Mouse (Mus musculus) mouse trophoblast stem cell (cell line): Measurements from ENCODE around the gene Slc35e1.

Experiments
- in situ Hi-C, 2 experiments: fragments of 300-500 bp; cut with MseI, MboI; formaldehyde crosslinking; loops; 2 replicates in 1 of 2; 3 replicates in 1 of 2; pipeline ENCODE4 v1.15.1; 2025

The Slc35e1 gene

DNA sequence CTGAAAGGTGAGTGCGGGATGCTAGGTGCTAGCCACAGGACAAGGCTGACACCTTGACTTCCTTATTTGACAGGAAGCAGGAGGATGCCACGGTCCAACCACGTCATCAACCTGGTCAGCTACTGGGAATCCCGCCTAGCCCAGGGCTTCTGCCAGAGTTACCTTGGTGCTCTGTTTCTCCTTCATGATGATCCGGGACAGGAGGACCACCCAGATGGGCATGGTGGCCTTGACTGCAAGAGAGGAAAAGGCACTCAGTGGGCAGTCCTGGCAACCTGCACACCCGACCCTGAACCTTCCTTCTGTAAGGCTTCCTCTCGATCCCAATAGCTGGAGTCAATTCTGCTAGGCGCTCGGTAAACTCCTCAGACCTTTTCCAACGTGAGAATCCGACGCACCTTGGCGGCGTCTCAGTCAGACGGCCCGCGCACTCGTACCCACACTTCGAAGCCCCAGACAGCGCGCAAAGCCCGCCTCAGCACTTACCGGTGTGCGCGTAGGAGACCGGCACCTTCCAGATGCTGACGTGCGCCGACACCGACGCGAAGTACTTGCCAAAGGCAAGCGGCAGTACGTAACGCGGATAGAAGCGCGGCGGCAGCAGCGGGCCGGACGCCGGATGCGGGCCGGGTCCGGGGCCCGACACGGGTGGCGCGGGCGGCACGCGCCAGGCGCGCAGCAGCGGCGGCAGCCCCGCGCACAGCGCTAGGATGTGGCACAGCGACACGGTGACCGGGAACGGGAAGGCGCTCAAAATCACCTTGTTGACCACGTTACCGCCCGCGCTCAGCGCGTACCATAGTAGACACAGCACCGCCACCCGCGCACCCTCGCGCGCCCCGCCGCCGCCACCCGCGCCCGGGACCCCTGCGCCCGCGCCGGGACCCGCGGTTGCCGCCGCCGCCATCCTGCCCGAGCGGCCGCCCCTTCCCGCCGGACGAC lies at the start of gene Slc35e1:
TSS of gene Slc35e1 (minus strand) at position 935 of the 942 bp plus-strand sequence.
- in situ Hi-C loops = no loop called here

DNA sequence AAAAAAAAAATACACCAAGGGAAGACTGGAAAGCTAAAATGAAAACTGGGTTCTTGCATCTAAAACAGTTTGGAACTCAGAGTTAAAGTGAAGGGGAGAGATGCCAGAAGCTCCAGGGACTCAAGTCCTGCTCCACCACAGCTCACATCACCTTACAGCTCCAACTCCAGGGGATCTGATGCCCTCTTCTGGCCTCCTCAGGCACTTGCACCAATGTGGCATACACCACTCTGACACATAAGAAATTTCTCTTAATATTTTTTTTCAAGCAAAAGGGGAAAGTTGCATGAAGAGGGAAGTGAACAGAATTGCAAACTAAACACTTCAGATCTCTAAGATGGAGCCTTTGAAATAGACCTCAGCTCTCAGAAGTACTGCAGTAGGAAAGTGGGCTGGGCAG lies 46.8 kb upstream of the Slc35e1 start:
- in situ Hi-C loops = no loop called here

GRCm38 (mm10) chr8:72534888-72535287 lies 42.5 kb upstream of the Slc35e1 start:
- in situ Hi-C loops = no loop called here

GRCm38 (mm10) chr8:72532103-72532502 lies 39.7 kb upstream of the Slc35e1 start:
- in situ Hi-C loops = no loop called here

DNA sequence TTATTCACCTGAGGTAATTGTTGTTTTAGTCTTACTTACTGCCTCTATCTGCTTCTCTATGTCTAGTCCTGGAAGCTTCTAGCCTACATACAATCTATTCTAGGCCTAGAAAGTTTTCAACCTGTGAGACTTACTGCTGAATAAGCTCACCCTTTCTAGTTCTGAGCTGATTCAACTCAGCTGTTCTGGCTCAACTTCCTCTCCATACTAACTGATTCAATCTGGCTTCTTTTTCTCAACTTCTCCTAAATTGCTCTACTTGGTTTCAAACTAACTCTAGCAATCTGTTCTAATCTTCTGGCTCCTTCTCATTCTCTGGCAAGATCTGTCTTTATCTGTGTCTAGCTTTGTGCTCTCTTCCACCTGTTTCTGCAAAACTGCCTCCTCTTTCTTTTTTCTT lies 29.5 kb upstream of the Slc35e1 start:
- in situ Hi-C loops = no loop called here

GRCm38 (mm10) chr8:72517421-72517988 lies 25.1 kb upstream of the Slc35e1 start:
- in situ Hi-C loops = no loop called here

GRCm38 (mm10) chr8:72513158-72513557 lies 20.7 kb upstream of the Slc35e1 start:
- in situ Hi-C loops = no loop called here

DNA sequence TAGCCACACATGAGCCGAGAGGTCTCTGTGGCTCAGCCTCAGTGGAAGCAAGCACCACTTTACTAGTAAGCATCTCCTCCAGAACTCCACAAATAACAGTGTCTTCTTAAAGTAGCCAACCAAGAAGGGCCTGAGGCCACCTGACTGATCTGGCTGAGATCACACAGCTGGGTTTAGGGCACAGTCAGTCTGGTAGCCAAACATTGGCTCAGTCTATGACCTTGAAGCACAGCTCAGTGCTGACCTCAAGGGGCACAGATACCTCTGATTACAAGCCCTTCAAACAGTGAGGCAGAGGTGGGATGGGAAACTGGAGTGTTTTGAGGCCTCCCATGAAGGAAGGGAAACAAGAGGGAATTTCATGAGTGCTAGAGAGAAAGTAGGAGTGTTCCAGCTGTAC lies 20.2 kb upstream of the Slc35e1 start:
- in situ Hi-C loops = no loop called here

GRCm38 (mm10) chr8:72507505-72507904 lies 15.1 kb upstream of the Slc35e1 start:
- in situ Hi-C loops = no loop called here

DNA sequence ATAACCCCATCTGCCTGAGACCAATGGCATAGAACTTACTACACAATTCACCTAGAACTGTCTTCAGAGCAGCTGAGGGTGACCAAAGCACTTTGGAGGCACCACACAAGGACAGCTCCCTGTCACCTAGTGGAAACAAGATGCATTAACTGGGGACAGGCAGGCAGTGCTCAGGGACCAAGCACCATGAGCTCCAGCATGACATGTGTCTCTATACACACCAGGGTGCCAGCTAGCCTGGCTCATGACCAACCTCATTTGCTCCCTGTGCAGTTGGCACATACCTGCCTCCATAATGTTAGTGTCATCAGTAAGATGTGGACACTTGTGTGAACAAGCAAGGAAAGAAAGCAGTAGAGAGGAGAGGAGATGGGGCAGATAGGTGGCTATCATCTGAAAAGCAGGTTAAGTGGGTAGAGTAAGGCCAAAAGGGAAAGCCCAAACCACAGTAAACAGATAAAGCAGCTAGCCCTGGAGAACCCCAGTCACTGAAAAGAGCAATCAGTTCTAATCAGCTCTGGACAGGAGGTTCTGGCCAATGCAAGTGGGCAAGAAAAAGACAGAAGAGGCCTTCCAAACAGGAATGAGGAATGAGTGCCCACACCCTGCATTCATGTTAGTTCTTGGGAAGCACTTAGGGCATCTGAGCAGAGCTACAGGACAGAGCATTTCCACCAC lies 12.4 kb upstream of the Slc35e1 start:
- in situ Hi-C loops = no loop called here

GRCm38 (mm10) chr8:72504137-72504536 lies 11.7 kb upstream of the Slc35e1 start:
- in situ Hi-C loops = no loop called here

GRCm38 (mm10) chr8:72500521-72500931 lies 8.1 kb upstream of the Slc35e1 start:
- in situ Hi-C loops = no loop called here

DNA sequence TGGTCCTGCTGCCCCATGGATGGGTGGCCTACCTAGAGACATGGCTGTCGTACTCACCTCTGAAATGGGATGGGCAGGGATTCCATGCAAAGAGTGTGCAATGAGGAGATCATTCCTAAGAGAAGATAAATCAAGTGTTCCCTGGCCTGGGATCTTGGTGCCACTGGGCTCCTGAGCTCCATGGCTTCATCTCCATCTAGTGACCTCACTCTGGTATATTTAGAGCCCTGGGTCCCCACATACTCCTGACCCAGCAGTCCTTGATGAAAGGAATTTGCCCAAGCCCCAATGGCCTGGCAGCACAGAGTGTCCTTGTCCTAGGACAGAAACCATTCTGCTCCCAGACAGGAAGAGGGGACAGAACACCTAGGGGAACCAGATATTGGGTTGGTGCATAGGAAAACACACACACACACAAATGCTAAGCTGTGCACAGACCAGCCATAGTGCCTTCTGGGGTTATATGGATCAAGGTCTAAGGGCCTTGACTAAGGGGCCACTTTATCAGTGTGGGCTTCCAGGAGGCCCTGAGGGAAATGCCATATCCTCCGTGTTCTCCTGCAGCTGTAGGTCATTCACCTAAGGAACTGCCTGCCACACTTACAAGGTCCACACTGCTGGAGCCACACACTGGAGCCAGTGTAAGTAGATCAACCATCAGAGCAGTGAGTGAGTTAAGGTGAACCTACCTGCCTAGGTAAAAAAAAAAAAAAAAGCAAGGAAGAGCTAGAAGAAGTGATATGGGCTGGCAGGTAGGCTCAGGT lies 7.3 kb upstream of the Slc35e1 start:
- in situ Hi-C loops = no loop called here

DNA sequence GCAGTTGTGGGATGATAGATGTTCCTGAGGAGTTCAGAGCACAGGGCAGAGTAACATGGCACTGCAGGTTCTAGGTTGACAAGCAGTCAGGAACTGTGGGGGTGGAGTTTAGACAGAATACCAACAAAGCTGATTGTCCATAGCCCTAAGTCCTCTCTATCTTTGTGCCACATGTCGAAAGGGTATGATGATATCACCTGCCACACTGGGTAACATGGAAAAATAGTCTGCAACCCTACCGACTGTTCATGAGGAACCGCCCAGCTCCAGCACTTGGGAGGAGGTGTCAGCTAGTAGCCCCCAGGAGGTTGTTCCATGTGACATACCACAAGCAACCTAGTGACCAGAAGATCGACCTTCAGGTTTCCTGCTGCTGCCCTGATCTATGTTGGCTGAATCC lies 6.1 kb upstream of the Slc35e1 start:
- in situ Hi-C loops = no loop called here

- in situ Hi-C loops = no loop called here
Observed at GRCm38 (mm10) chr8:72497911-72498310, 5.5 kb upstream of the Slc35e1 start.

DNA sequence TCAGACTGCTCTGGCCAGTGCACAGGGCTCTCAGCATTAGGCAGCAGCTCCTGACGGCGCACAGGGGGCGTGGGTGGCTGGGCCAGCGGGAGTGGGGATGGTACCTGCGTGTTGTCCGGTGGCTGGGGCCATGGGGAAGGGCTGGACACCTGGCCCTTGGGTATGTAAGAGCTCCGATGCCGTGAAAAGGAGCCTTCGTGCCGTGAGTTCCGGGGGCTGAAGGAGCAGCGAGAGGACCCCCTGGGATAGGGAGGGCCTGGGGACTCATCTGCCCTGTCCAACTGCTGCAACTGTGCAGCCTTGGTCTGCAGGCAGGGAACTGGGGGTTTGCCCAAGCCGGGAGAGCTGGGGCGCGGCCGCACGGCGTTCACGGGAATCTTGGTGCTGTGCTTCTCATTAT lies 3.8 kb upstream of the Slc35e1 start:
- in situ Hi-C loops = no loop called here

- in situ Hi-C loops = no loop called here
Observed at GRCm38 (mm10) chr8:72495411-72496111, 3.1 kb upstream of the Slc35e1 start.

DNA sequence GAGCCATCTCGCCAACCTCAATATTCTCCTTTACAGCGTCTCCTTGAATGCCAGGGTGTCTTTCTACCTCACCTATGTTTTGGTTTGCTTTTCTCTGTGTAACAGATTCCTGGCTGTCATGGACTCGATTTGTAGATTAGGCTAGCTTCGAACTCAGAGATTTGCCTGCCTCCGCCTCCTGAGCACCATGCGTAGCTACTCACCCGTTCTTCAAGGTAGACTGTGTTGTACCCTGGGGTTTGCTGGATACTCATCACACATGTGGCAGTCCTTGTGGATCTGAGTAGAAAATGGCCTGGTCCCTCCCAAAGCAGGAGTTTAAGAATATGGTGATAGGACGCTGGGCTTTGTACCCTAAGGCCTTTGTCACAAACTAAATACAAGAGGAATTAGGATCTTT lies 967 bp upstream of the Slc35e1 start:
- in situ Hi-C loops = no loop called here

GRCm38 (mm10) chr8:72492622-72493081 lies 238 bp upstream of the Slc35e1 start:
- in situ Hi-C loops = no loop called here

- in situ Hi-C loops = no loop called here
Observed at GRCm38 (mm10) chr8:72491017-72491416, 1.4 kb downstream of the Slc35e1 start.

DNA sequence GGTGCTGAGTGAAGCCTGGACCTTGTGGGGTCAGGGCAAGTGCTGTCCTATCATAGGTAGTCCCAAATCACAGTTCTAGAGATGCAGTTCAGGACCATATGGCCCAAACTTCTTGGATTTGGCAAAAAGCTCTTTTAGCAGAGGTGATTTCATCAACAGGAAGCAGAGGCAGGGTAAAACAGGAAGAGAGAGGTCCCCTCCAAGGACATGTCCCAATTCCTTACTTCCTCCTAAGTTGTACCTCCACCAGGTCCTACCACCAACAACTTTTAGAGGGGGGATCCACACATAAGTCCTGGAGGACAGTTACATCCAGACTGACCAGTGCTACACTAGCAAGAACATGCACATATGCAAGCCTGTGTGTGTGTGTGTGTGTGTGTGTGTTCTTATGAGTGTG lies 5.4 kb downstream of the Slc35e1 start:
- in situ Hi-C loops = no loop called here
